Mouse (Mus musculus): ENCODE data around the gene Plxna2. TPM values are rescaled to one million over a fixed set of nuclear protein-coding genes. Genes with fewer than 3 reads are reported as not detected.

The Plxna2 gene
- polyA plus RNA-seq, 1 experiment from 2014 or later, result 23.3 TPM

DNA sequence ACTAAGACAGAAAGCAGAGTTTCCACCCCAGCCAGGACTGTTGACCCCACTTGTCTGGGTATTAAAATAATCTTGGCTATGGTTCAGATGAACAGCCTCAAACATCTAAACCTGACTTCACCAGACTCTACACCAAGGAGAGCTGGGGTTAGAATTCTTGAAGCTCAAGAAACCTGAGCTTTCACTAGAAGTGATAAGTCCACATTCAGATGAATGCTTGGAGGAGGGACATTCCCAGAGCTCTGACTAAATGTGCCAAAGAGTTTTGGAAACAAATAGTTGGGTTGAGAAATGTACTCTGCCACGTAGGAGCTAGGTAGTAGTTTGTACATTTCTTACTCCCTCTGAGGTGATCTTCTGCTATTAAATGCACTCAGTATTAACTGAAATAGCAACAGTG is 203.7 kb downstream of the Plxna2 start:
- Histone ChIP-seq H3K4me2 (replicated peaks) (no peak overlapping the region), H3K4me1 (replicated peaks) (no peaks in the 10 kb centered on the region), H3K9me3 (no peaks in the 10 kb centered on the region), H3K9ac (replicated peaks) (no peak overlapping the region), H3K36me3 (no peaks in the 10 kb centered on the region), H3K27me3 (no peaks in the 10 kb centered on the region), H3K27ac (no peak overlapping the region), H3K4me3 (replicated peaks) (no peak overlapping the region)
- no peak for ATAC-seq
- 74% methylated on average over 1 of the region's 1 CpGs for WGBS

DNA sequence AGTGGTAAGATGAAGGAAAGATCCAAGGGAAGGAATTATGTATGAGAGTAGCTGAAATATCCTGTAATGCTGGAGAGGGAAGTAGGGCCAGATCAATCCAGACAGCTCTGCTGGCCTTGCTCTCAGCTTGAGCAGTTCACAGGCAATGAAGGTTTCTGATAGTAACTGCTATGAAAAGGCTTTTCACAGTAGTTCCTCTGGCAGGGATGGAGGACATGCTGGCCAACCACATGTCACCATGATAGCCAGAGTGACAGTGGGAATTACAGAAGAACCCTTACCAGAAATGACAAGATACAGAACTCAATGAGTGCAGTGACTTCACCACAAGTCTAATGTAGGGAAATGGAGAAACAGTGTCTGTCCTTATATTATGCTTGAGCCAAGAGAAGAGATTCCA is 210.3 kb downstream of the Plxna2 start:
- Histone ChIP-seq H3K27ac (no peak overlapping the region), H3K4me1 (replicated peaks) (no peaks in the 10 kb centered on the region), H3K9me3 (no peaks in the 10 kb centered on the region), H3K36me3 (no peaks in the 10 kb centered on the region), H3K27me3 (no peaks in the 10 kb centered on the region), H3K9ac (replicated peaks) (no peak overlapping the region), H3K4me2 (replicated peaks) (no peak overlapping the region), H3K4me3 (replicated peaks) (no peak overlapping the region)
- ATAC-seq, result no peak

DNA sequence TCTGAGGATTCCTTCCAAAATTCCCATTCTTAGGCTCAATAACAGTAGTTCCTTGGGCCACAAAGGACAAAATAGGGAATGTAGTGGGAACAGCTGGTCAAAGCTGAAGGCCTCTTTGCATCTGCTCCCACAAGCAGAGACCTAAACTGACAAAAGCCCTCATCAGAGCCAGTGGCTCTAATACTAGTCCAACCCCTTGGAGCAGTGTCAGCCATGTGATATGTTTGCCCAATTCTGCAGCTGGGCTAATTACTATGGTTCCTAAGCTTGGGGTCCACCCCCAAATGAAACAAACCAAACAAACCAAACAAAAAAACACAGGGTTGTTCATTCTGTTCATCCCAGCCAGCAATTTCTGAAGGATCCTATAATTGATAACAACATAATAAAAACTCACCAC is 217.2 kb downstream of the Plxna2 start:
- H3K9me3 ChIP-seq, result no peaks in the 10 kb centered on the region
- H3K36me3 ChIP-seq, result no peaks in the 10 kb centered on the region
- H3K27me3 ChIP-seq, result no peaks in the 10 kb centered on the region
- no peak overlapping the region for H3K4me2 ChIP-seq (replicated peaks)
- no peak for ATAC-seq
- no peak overlapping the region for H3K27ac ChIP-seq
- no peak overlapping the region for H3K4me3 ChIP-seq (replicated peaks)
- no peak overlapping the region for H3K9ac ChIP-seq (replicated peaks)
- no peaks in the 10 kb centered on the region for H3K4me1 ChIP-seq (replicated peaks)

DNA sequence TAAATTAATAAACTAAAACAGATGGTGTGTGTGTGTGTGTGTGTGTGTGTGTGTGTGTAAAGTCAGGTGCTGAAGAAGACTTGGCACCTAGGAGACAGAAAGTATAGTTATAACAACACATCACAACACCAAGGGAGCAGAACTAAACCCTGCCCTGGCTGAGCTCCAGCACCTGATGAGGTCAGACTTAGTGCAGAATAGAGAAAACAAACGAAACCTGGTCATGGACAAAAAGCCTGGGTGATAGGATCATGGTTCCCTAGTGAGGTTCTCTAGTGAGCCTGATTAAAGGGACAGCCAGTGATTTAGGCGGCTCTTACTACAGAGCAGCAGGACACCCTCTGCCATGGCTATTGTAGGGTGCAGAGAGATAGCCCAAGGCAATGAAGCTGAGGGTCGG is 218.2 kb downstream of the Plxna2 start:
- H3K9ac ChIP-seq (replicated peaks), result no peak overlapping the region
- H3K27ac ChIP-seq, result no peak overlapping the region
- no peaks in the 10 kb centered on the region for H3K36me3 ChIP-seq
- WGBS, result 65% methylated on average over 3 of the region's 3 CpGs
- no peaks in the 10 kb centered on the region for H3K9me3 ChIP-seq
- no peak overlapping the region for H3K4me3 ChIP-seq (replicated peaks)
- no peaks in the 10 kb centered on the region for H3K4me1 ChIP-seq (replicated peaks)
- ATAC-seq, result no peak
- no peaks in the 10 kb centered on the region for H3K27me3 ChIP-seq
- H3K4me2 ChIP-seq (replicated peaks), result no peak overlapping the region

DNA sequence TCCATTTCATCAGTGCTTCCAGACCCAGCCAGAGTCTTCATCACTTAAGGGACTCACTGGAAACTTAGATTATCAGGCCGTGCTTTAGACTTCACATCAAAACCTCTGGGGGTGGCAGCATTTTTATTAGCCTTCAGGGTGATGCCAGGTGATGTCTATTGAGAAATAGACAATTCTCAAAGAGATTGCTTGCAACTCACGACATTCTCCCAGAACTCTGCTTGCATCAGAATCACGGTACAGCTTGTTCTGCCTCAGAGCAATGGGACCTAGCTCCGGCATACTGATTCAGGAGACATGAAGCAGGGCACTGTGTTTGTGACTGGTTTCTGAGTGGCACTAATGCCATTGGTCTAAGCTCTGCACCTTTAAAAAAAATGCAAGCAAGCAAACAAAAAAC is 218.7 kb downstream of the Plxna2 start:
- H3K9ac ChIP-seq (replicated peaks), result no peak overlapping the region
- no peak for ATAC-seq
- WGBS, result 86% methylated on average over 4 of the region's 4 CpGs

DNA sequence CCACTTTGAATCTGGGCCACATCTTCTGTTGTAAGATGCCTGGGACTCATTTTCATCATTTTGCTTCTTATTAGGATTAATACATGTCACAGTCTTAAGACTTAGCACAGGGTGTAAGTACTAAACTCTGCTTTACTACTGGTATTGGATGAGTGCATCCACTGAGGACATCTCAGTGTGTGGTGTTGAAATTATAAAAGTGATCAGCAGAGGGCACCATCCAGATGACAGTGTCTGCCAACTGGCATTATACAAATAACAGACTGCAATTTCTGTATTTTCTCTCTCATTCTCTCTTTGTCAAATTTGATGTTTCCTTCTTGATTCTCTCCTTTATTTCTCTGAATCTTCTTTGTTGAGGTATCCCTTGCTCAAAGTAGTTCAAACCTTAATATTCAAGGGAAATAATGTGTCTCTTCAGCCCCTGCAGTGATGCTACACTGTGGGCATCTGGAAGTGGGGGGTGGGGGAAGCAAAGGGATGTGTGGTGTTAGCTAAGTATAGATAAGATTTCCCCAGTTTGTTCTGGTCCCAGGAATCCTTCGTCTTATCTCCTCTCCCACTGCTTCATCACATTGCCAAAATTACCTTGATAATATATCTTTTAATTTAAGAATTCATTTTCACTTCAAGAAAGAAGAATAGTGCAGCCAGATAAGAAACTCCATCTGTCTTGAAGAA is 221.4 kb downstream of the Plxna2 start:
- no peak overlapping the region for H3K4me2 ChIP-seq (replicated peaks)
- no peaks in the 10 kb centered on the region for H3K9me3 ChIP-seq
- no peak overlapping the region for H3K9ac ChIP-seq (replicated peaks)
- H3K27ac ChIP-seq, result no peak overlapping the region
- no peak overlapping the region for H3K4me3 ChIP-seq (replicated peaks)
- 25% methylated on average over 1 of the region's 1 CpGs for WGBS
- no peak for ATAC-seq
- no peaks in the 10 kb centered on the region for H3K36me3 ChIP-seq
- no peaks in the 10 kb centered on the region for H3K27me3 ChIP-seq
- H3K4me1 ChIP-seq (replicated peaks), result no peaks in the 10 kb centered on the region

More for the DNA sequence above, 218.7 kb downstream of the Plxna2 start:
- Histone ChIP-seq H3K9me3 (no peaks in the 10 kb centered on the region), H3K4me2 (replicated peaks) (no peak overlapping the region), H3K27me3 (no peaks in the 10 kb centered on the region), H3K4me3 (replicated peaks) (no peak overlapping the region), H3K27ac (no peak overlapping the region), H3K36me3 (no peaks in the 10 kb centered on the region), H3K4me1 (replicated peaks) (no peaks in the 10 kb centered on the region)

DNA sequence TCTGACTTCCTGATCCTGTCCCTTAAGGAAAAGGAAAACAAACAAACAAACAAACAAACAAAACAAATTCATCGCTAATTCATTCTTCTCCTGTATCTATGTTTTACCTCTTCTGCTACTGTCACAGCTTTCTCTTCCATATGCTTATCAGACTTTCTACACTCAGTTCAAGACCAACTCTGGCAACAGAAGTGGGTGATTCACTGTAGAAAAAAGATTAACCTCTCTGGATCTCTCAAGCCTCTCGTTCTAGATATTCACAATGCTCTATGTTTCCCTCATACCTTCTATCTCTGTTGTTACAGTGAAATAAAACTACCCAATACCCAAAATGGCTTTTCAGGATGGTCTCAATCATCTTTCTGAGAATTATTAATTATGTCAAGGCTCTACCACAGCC is 225.0 kb downstream of the Plxna2 start:
- Histone ChIP-seq H3K4me3 (replicated peaks) (no peak overlapping the region), H3K36me3 (no peaks in the 10 kb centered on the region), H3K27ac (no peak overlapping the region), H3K27me3 (no peaks in the 10 kb centered on the region), H3K4me2 (replicated peaks) (no peak overlapping the region), H3K4me1 (replicated peaks) (no peaks in the 10 kb centered on the region), H3K9me3 (no peaks in the 10 kb centered on the region), H3K9ac (replicated peaks) (no peak overlapping the region)
- 90% methylated on average over 2 of the region's 2 CpGs for WGBS
- ATAC-seq, result no peak

DNA sequence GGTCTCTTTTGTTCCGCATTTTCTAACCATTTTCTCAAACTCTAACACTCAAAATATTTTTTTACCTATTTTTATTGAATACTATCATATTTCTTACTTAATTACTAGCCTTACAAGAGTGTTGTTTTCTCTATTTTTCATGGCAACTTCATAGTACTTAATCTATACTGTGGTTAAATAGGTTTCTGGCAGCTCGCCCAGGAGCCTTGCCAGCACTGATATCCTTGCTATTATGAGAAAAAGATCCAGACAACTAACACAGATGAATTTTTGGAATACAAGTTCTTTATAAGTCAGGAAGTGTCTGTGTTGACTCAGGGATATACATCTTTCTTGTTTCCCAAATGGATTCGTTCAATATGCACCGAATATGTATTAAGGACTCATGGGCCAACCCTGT is 229.0 kb downstream of the Plxna2 start:
- Histone ChIP-seq H3K27me3 (no peaks in the 10 kb centered on the region), H3K9me3 (no peaks in the 10 kb centered on the region), H3K27ac (no peak overlapping the region), H3K4me2 (replicated peaks) (no peak overlapping the region), H3K9ac (replicated peaks) (no peak overlapping the region), H3K4me3 (replicated peaks) (no peak overlapping the region), H3K4me1 (replicated peaks) (peaks cover 11% of the 10 kb centered on the region), H3K36me3 (no peaks in the 10 kb centered on the region)
- WGBS, result 95% methylated on average over 4 of the region's 4 CpGs
- ATAC-seq, result no peak

DNA sequence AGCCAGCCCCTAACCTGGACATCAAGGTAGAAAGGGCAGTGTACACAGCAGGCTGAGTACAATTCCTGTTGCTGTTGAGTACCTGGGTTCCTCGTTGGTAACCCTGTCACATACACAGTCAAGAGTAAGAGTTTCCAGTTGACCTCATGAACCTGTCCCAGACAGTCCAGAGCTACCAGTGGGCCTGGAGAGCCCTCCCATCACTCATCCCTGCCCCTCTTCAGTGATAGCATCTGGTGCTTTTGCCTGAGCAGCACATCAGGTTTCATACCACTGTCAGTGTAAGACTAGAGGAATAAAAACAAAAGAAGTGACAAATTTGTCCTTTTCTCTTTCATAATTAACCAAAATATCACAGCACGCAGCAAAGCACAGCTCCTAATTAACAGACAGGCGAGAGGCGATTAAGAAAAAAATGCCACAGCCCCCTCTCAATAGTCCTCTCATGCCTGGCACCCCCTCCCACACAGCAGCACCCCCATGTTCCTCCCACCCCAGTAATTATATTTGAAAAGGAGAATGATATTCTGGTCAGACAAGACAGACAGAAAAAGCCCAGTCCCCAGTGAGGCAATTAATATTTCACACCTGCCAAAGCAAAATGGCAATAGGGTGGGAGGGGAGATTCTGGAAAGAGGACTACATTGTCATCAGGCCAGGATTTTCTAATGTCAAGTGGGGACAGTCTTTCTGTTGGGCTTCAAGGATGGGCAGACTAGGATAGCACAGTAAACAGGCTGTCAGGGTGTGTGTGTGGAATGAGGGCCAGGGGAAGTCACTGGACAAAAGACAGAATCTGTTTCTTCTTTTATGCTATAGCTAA is 233.4 kb downstream of the Plxna2 start:
- Histone ChIP-seq H3K27ac (peak overlapping the region; percentile 54; the same call in 1 of the 2 replicates), H3K9ac (replicated peaks) (no peak overlapping the region), H3K4me3 (replicated peaks) (no peak overlapping the region), H3K9me3 (no peaks in the 10 kb centered on the region), H3K4me2 (replicated peaks) (no peak overlapping the region), H3K36me3 (no peaks in the 10 kb centered on the region), H3K27me3 (no peaks in the 10 kb centered on the region), H3K4me1 (replicated peaks) (peaks cover 12% of the 10 kb centered on the region)
- 70% methylated on average over 4 of the region's 4 CpGs for WGBS
- ATAC-seq, result peak; percentile 75

DNA sequence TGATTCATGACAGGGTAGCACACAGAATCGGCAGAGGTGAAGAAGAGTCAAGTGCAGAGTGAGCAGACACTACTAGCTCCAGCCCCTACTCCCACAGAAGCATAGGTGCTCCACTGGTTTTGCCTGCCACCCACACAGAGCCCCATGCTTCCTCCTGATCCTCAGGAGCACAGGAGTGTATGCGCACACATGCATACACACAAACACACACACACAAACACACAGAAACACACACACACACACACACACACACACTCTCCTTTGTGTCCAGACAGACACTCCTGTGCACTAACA is 234.0 kb downstream of the Plxna2 start:
- peaks cover 12% of the 10 kb centered on the region for H3K4me1 ChIP-seq (replicated peaks)
- no peak overlapping the region for H3K4me3 ChIP-seq (replicated peaks)
- H3K9me3 ChIP-seq, result no peaks in the 10 kb centered on the region
- H3K36me3 ChIP-seq, result no peaks in the 10 kb centered on the region
- no peak overlapping the region for H3K4me2 ChIP-seq (replicated peaks)
- 49% methylated on average over 2 of the region's 2 CpGs for WGBS
- no peak overlapping the region for H3K9ac ChIP-seq (replicated peaks)
- peak; percentile 77 for ATAC-seq
- no peaks in the 10 kb centered on the region for H3K27me3 ChIP-seq
- H3K27ac ChIP-seq, result peak overlapping the region; percentile 54; the same call in 1 of the 2 replicates

Data from midbrain, embryonic 13.5 days (tissue).